Mouse (Mus musculus) MEL (cell line): ENCODE results near the gene Iqch. TPM values are rescaled to one million over a fixed set of nuclear protein-coding genes. Genes with fewer than 3 reads are reported as not detected.

ENCODE experiments used
- DNase-seq: peaks from one replicate; pipeline ENCODE4 v3.0.0; 2011; ENCODE audit warnings: low read depth, low spot score
- H3K27ac ChIP-seq: 2 replicates; pipeline ENCODE4 v1.5.1; 2012; ENCODE audit warnings: low read depth, mild to moderate bottlenecking, control low read depth, low read length, moderate library complexity; ENCODE audit not compliant: control insufficient read depth
- H3K27me3 ChIP-seq, 2 experiments: fragments of 150-350 bp in 1 of 2; sonication (generic) in 1 of 2; 2 replicates each; pipeline ENCODE4 v1.6.1; 2012; ENCODE audit warnings: low read length in 2 of 2, mild to moderate bottlenecking in 2 of 2, improper control_type of control experiment in 1 of 2, moderate library complexity in 1 of 2; ENCODE audit not compliant: insufficient read depth in 2 of 2, control insufficient read depth in 1 of 2
- H3K36me3 ChIP-seq, 2 experiments: 2 replicates each; pipeline ENCODE4 v1.6.1; 2012 to 2014; ENCODE audit warnings: low read length in 2 of 2, improper control_type of control experiment in 1 of 2, inconsistent platforms in 1 of 2, mild to moderate bottlenecking in 1 of 2; ENCODE audit not compliant: insufficient read depth in 2 of 2, control insufficient read depth in 1 of 2
- H3K4me1 ChIP-seq, 2 experiments: fragments of 150-350 bp in 1 of 2; sonication (generic) in 1 of 2; 2 replicates each; pipeline ENCODE4 v1.6.1; 2012; ENCODE audit warnings: low read length in 2 of 2, improper control_type of control experiment in 1 of 2, mild to moderate bottlenecking in 1 of 2; ENCODE audit not compliant: insufficient read depth in 2 of 2, control insufficient read depth in 1 of 2
- H3K4me3 ChIP-seq, 2 experiments: fragments of 150-350 bp in 1 of 2; sonication (generic) in 1 of 2; 2 replicates each; pipeline ENCODE4 v1.5.1; 2012; ENCODE audit warnings: low read depth in 2 of 2, low read length in 2 of 2, mild to moderate bottlenecking in 2 of 2, moderate library complexity in 2 of 2, control low read depth in 1 of 2, improper control_type of control experiment in 1 of 2; ENCODE audit not compliant: control insufficient read depth in 1 of 2, insufficient read depth in 1 of 2
- H3K79me2 ChIP-seq: 2 replicates; pipeline ENCODE4 v1.6.1; 2012; ENCODE audit warnings: mild to moderate bottlenecking, low read length, moderate library complexity; ENCODE audit not compliant: control insufficient read depth, poor library complexity, insufficient read depth
- H3K9ac ChIP-seq: 2 replicates; pipeline ENCODE4 v1.6.1; 2012; ENCODE audit warnings: low read depth, mild to moderate bottlenecking, control low read depth, low read length, moderate library complexity; ENCODE audit not compliant: control insufficient read depth, poor library complexity, severe bottlenecking
- H3K9me3 ChIP-seq: fragments of 150-350 bp; sonication (generic); replicated peaks from 2 replicates; pipeline ENCODE4 v1.6.1; 2012; ENCODE audit warnings: mild to moderate bottlenecking, low read length, improper control_type of control experiment, moderate library complexity; ENCODE audit not compliant: insufficient read depth
- BHLHE40 ChIP-seq: IDR thresholded peaks from 2 replicates; pipeline ENCODE4 v1.6.1; 2012; ENCODE audit warnings: low read depth, mild to moderate bottlenecking, inconsistent platforms, low read length, improper control_type of control experiment, borderline replicate concordance
- CTCF ChIP-seq, 3 experiments: IDR thresholded peaks in 2 of 3; conservative IDR thresholded peaks in 1 of 3; 2 replicates each; pipeline ENCODE4 v1.5.1; 2011 to 2012; ENCODE audit warnings: low read length in 3 of 3, low read depth in 2 of 3, mild to moderate bottlenecking in 2 of 3, improper control_type of control experiment in 1 of 3, inconsistent platforms in 1 of 3, mixed read lengths in 1 of 3, moderate library complexity in 1 of 3; ENCODE audit not compliant: control insufficient read depth in 1 of 3, insufficient read depth in 1 of 3, poor library complexity in 1 of 3, severe bottlenecking in 1 of 3
- E2F4 ChIP-seq: IDR thresholded peaks from 2 replicates; pipeline ENCODE4 v1.6.1; 2011; ENCODE audit warnings: low read depth, low read length, improper control_type of control experiment, borderline replicate concordance
- ELF1 ChIP-seq: IDR thresholded peaks from 2 replicates; pipeline ENCODE4 v1.6.1; 2014; ENCODE audit warnings: low read depth, mild to moderate bottlenecking, inconsistent platforms, low read length, improper control_type of control experiment, moderate library complexity
- EP300 ChIP-seq, 2 experiments: IDR thresholded peaks; 2 replicates each; pipeline ENCODE4 v1.6.1; 2011; ENCODE audit warnings: improper control_type of control experiment in 2 of 2, low read length in 2 of 2, low read depth in 1 of 2, mild to moderate bottlenecking in 1 of 2
- ETS1 ChIP-seq: IDR thresholded peaks from 2 replicates; pipeline ENCODE4 v1.6.1; 2012; ENCODE audit warnings: low read depth, mild to moderate bottlenecking, inconsistent platforms, low read length, improper control_type of control experiment, moderate library complexity
- GABPA ChIP-seq: IDR thresholded peaks from 2 replicates; pipeline ENCODE4 v1.6.1; 2012; ENCODE audit warnings: low read depth, mild to moderate bottlenecking, inconsistent platforms, low read length, improper control_type of control experiment, moderate library complexity
- GATA1 ChIP-seq: IDR thresholded peaks from 2 replicates; pipeline ENCODE4 v1.6.1; 2011; ENCODE audit warnings: low read depth, low read length, improper control_type of control experiment
- HCFC1 ChIP-seq: IDR thresholded peaks from 2 replicates; pipeline ENCODE4 v1.6.1; 2012; ENCODE audit warnings: low read depth, mild to moderate bottlenecking, inconsistent platforms, low read length, improper control_type of control experiment, moderate library complexity
- JUND ChIP-seq: IDR thresholded peaks from 2 replicates; pipeline ENCODE4 v1.6.1; 2011; ENCODE audit warnings: low read depth, mild to moderate bottlenecking, improper control_type of control experiment, low read length
- KAT2A ChIP-seq: conservative IDR thresholded peaks from 2 replicates; pipeline ENCODE4 v1.6.1; 2012; ENCODE audit warnings: low read depth, low read length, improper control_type of control experiment, inconsistent platforms
- MAFK ChIP-seq: IDR thresholded peaks from 2 replicates; pipeline ENCODE4 v1.6.1; 2011; ENCODE audit warnings: low read depth, mild to moderate bottlenecking, low read length, improper control_type of control experiment, borderline replicate concordance
- MEF2A ChIP-seq: IDR thresholded peaks from 2 replicates; pipeline ENCODE4 v1.6.1; 2014; ENCODE audit warnings: low read depth, mild to moderate bottlenecking, inconsistent platforms, low read length, improper control_type of control experiment; ENCODE audit not compliant: poor library complexity, insufficient replicate concordance, severe bottlenecking; ENCODE audit errors: extremely low read depth
- MXI1 ChIP-seq: IDR thresholded peaks from 2 replicates; pipeline ENCODE4 v1.6.1; 2011; ENCODE audit warnings: mild to moderate bottlenecking, low read depth, low read length, improper control_type of control experiment
- MYB ChIP-seq: IDR thresholded peaks from 2 replicates; pipeline ENCODE4 v1.6.1; 2011; ENCODE audit warnings: mild to moderate bottlenecking, low read depth, low read length, improper control_type of control experiment
- NELFE ChIP-seq: IDR thresholded peaks from 2 replicates; pipeline ENCODE4 v1.6.1; 2011; ENCODE audit warnings: low read depth, low read length, improper control_type of control experiment
- POLR2A ChIP-seq, 2 experiments: IDR thresholded peaks; 2 replicates each; pipeline ENCODE4 v1.6.1; 2011 to 2012; ENCODE audit warnings: low read length in 2 of 2, mild to moderate bottlenecking in 2 of 2, control low read depth in 1 of 2, improper control_type of control experiment in 1 of 2, low read depth in 1 of 2, moderate library complexity in 1 of 2; ENCODE audit not compliant: control insufficient read depth in 1 of 2, insufficient read depth in 1 of 2, poor library complexity in 1 of 2
- POLR2AphosphoS2 ChIP-seq: IDR thresholded peaks from 2 replicates; pipeline ENCODE4 v1.6.1; 2011; ENCODE audit warnings: low read length, improper control_type of control experiment
- POLR2AphosphoS5 ChIP-seq: IDR thresholded peaks from 2 replicates; pipeline ENCODE4 v1.6.1; 2012; ENCODE audit warnings: low read depth, borderline replicate concordance, mild to moderate bottlenecking, inconsistent platforms, low read length, moderate library complexity, mixed read lengths
- RAD21 ChIP-seq: IDR thresholded peaks from 2 replicates; pipeline ENCODE4 v1.6.1; 2011; ENCODE audit warnings: mild to moderate bottlenecking, low read depth, low read length, improper control_type of control experiment
- RCOR1 ChIP-seq: IDR thresholded peaks from 2 replicates; pipeline ENCODE4 v1.6.1; 2012; ENCODE audit warnings: low read depth, mild to moderate bottlenecking, inconsistent platforms, low read length, improper control_type of control experiment
- SIN3A ChIP-seq: IDR thresholded peaks from 2 replicates; pipeline ENCODE4 v1.6.1; 2012; ENCODE audit warnings: low read length, improper control_type of control experiment, inconsistent platforms
- SMC3 ChIP-seq: IDR thresholded peaks from 2 replicates; pipeline ENCODE4 v1.6.1; 2011; ENCODE audit warnings: low read depth, low read length, improper control_type of control experiment
- TAL1 ChIP-seq: IDR thresholded peaks from 2 replicates; pipeline ENCODE4 v1.6.1; 2012; ENCODE audit warnings: mild to moderate bottlenecking, inconsistent platforms, low read length, moderate library complexity, mixed read lengths
- TBP ChIP-seq: IDR thresholded peaks from 2 replicates; pipeline ENCODE4 v1.8.0; 2011; ENCODE audit warnings: low read depth, low read length, improper control_type of control experiment
- TCF12 ChIP-seq: IDR thresholded peaks from 2 replicates; pipeline ENCODE4 v1.6.1; 2014; ENCODE audit warnings: low read depth, mild to moderate bottlenecking, inconsistent platforms, low read length, improper control_type of control experiment, moderate library complexity
- UBTF ChIP-seq: IDR thresholded peaks from 2 replicates; pipeline ENCODE4 v1.6.1; 2012; ENCODE audit warnings: low read depth, mild to moderate bottlenecking, inconsistent platforms, low read length, improper control_type of control experiment, moderate library complexity, borderline replicate concordance; ENCODE audit not compliant: insufficient read depth
- USF1 ChIP-seq: IDR thresholded peaks from 2 replicates; pipeline ENCODE4 v1.6.1; 2014; ENCODE audit warnings: low read depth, mild to moderate bottlenecking, inconsistent platforms, low read length, improper control_type of control experiment, moderate library complexity
- ZC3H11A ChIP-seq: IDR thresholded peaks from 2 replicates; pipeline ENCODE4 v1.6.1; 2012; ENCODE audit warnings: low read depth, mild to moderate bottlenecking, inconsistent platforms, low read length, improper control_type of control experiment
- polyA plus RNA-seq, 2 experiments: library from polyadenylated mRNA; stranded (reverse) in 1 of 2; unstranded in 1 of 2; fragments of >175 nt in 1 of 2; fragments of >200 nt in 1 of 2; gene quantifications; 2 replicates each; pipeline versions ENCODE4 v1.2.1 to v1.2.4; 2012; ENCODE audit warnings: low replicate concordance in 2 of 2, low read depth in 1 of 2; ENCODE audit not compliant: insufficient read length in 2 of 2, insufficient read depth in 1 of 2, missing spikeins in 1 of 2
- total RNA-seq: library from RNA; depleted of rRNA; stranded (reverse); fragments of 300-350 nt; gene quantifications from 2 replicates; pipeline ENCODE4 v1.2.3, GENCODE M21; 2012

The Iqch gene
- total and polyA plus RNA-seq, 3 experiments: not detected

- TF ChIP-seq ZC3H11A (0 out of 2 replicates have a peak, but pooled peaks have one; percentile 12), TAL1 (no peak)
These were observed 22.6 kb downstream of the Iqch start (continued) for GRCm38 (mm10) chr9:63579644-63580043.

DNA sequence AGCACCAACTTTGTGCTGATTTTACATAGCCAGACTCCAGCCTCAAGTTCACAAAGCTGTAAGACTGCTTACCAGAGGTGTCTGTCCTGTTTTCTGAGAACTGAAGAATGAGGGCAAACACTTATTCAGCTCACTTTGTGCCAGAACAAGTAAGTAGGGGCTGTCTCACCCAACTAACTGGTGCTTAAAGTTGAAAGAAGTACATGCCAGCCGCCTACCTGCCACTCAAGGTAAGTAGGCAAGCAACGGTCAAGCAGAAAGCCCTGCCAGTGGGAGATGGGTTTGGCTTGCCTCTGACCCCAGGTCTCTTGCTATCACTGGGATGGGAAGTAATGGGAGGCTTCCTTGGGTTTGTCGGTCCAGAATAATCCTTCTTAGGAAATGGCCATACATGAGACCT lies 24.8 kb downstream of the Iqch start:
- DNase-seq: no peak
- H3K27me3 ChIP-seq: peaks cover 0 to 5% of the 10 kb centered on the region in 2 experiments
- no peaks in the 10 kb centered on the region for H3K79me2 ChIP-seq
- no peak overlapping the region for H3K9ac ChIP-seq
- TF ChIP-seq MYB: no peak
- no peak for TF ChIP-seq EP300 (IDR thresholded peaks at IDR 0.05; ENCODE audit: low read depth in 1 of 2, low read length in 2 of 2)
- TF ChIP-seq NELFE: no peak
- no peak for TF ChIP-seq GATA1
- TF ChIP-seq ZC3H11A: no peak
- TF ChIP-seq JUND: no peak
- TF ChIP-seq SIN3A: no peak
- no peak for TF ChIP-seq ELF1
- TF ChIP-seq RAD21: no peak
- TF ChIP-seq ETS1: no peak
- no peak for TF ChIP-seq POLR2A (IDR thresholded peaks at IDR 0.05; ENCODE audit: control insufficient read depth in 1 of 2, insufficient read depth in 1 of 2, low read depth in 1 of 2, low read length in 2 of 2, poor library complexity in 1 of 2)
- no peak for TF ChIP-seq TAL1
- no peak for TF ChIP-seq POLR2AphosphoS2
- TF ChIP-seq UBTF: no peak
- TF ChIP-seq TBP: no peak
- TF ChIP-seq MEF2A: no peak
- TF ChIP-seq MAFK: no peak
- no peak for TF ChIP-seq HCFC1
- no peak for TF ChIP-seq USF1
- no peak for TF ChIP-seq CTCF (IDR thresholded peaks at IDR 0.05 in 2 of 3, conservative IDR thresholded peaks at IDR 0.05 in 1 of 3; ENCODE audit: control insufficient read depth in 1 of 3, insufficient read depth in 1 of 3, low read depth in 2 of 3, low read length in 3 of 3, poor library complexity in 1 of 3, severe bottlenecking in 1 of 3)
- H3K4me3 ChIP-seq: no peak overlapping the region
- H3K36me3 ChIP-seq: no peaks in the 10 kb centered on the region
- no peaks in the 10 kb centered on the region for H3K9me3 ChIP-seq
- H3K4me1 ChIP-seq: no peaks in the 10 kb centered on the region; a peak in 1 of 4 replicates
- no peak overlapping the region for H3K27ac ChIP-seq

GRCm38 (mm10) chr9:63572874-63573273 lies 29.4 kb downstream of the Iqch start:
- DNase-seq: no peak
- H3K79me2 ChIP-seq: no peaks in the 10 kb centered on the region
- H3K27ac ChIP-seq: no peak overlapping the region
- TF ChIP-seq SMC3 (peak; percentile 37; the same call in 1 of the 2 replicates), GABPA (no peak), MAFK (no peak), RCOR1 (no peak), BHLHE40 (no peak), HCFC1 (no peak), MXI1 (no peak), USF1 (no peak), GATA1 (no peak), JUND (no peak), TAL1 (no peak), TCF12 (no peak), TBP (no peak), EP300 (IDR thresholded peaks at IDR 0.05; ENCODE audit: low read depth in 1 of 2, low read length in 2 of 2) (no peak), RAD21 (peak; percentile 26), POLR2AphosphoS5 (no peak), KAT2A (no peak), MYB (no peak), E2F4 (no peak)

More at GRCm38 (mm10) chr9:63572874-63573273, 29.4 kb downstream of the Iqch start:
- Histone ChIP-seq H3K9me3 (no peaks in the 10 kb centered on the region), H3K27me3 (peaks cover 11 to 12% of the 10 kb centered on the region in 2 experiments), H3K9ac (no peak overlapping the region), H3K4me3 (no peak overlapping the region), H3K36me3 (no peaks in the 10 kb centered on the region), H3K4me1 (no peaks in the 10 kb centered on the region)
